ENCODE assay signal across 8 mouse cellular contexts in the genomic region with DNA sequence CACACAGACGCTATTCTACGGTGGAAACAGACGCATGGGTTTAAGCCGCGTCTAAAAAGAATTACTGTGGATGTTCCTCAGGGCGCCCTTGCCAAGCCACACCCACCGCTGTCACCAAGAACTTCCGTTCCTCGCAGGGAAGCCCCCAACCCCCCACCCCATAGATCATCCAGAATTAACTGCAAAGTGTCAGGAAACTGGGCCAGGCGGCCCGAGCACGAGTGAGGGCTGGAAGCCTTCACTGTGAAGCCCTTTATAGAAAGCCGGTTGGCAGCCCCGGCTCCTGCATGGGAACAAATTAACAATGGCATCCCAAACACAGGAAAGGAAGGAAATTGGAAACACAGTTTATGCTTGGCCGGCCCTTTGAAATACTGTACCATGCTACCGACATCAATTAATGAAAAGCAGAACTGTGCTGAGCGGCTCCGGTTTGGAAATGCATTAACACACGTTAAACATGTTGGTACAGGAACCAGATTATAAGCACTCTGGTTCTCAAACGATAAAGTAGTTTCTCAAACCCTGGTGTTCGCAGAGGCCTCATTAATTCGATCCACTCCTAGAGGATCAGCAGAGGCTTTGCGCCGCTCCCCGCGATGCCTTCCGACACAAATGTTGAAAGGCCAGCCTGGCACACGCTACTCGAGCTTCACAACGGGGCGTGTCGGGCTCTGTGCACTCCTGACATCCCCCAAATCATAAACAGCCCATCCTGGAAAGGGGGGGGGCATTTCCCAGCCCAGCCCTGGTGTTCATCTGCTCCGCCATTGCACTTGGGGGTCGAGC. TPM values are rescaled to one million over a fixed set of nuclear protein-coding genes. Genes with fewer than 3 reads are reported as not detected.
DNase-seq lines count a peak whose midpoint lies in the region; ATAC-seq lines count a peak whose summit lies in the region.

No protein-coding gene starts in this region.

- peaks cover 64% of the 10 kb centered on the region for H3K4me1 ChIP-seq in heart, embryonic 11.5 days (ENCODE audit: control insufficient read depth, insufficient read depth, low read length)
- peaks cover 95% of the 10 kb centered on the region for H3K4me1 ChIP-seq in kidney, embryonic 16.5 days (ENCODE audit: insufficient read depth, low read length)

- peaks cover 28% of the 10 kb centered on the region for H3K27me3 ChIP-seq in heart, embryonic 11.5 days (ENCODE audit: control insufficient read depth, insufficient read depth, low read length)
- H3K27me3 ChIP-seq in kidney, embryonic 16.5 days (ENCODE audit: insufficient read depth, low read length), result no peaks in the 10 kb centered on the region

- no peaks in the 10 kb centered on the region for H3K9me3 ChIP-seq in heart, embryonic 11.5 days (replicated peaks; ENCODE audit: control insufficient read depth, low read length)
- no peaks in the 10 kb centered on the region for H3K9me3 ChIP-seq in kidney, embryonic 16.5 days (ENCODE audit: low read length)

- peak overlapping the region; percentile 76 for H3K9ac ChIP-seq in heart, embryonic 11.5 days (ENCODE audit: low read depth, low read length)
- peak overlapping the region; percentile 64 for H3K9ac ChIP-seq in kidney, embryonic 16.5 days (replicated peaks; ENCODE audit: low read length)

- H3K36me3 ChIP-seq in heart, embryonic 11.5 days (ENCODE audit: control insufficient read depth, insufficient read depth, low read length), result no peaks in the 10 kb centered on the region
- no peaks in the 10 kb centered on the region for H3K36me3 ChIP-seq in kidney, embryonic 16.5 days (ENCODE audit: insufficient read depth, low read length)

- 0 out of 2 replicates have a peak, but pooled peaks have one; percentile 27 for ATAC-seq in heart, embryonic 11.5 days (replicated peaks; ENCODE audit: insufficient number of reproducible peaks, low FRiP score, low TSS enrichment)
- ATAC-seq in kidney, embryonic 16.5 days (ENCODE audit: low FRiP score, low TSS enrichment), result peak; percentile 31; the same call in 1 of the 2 replicates

- 2% methylated on average over 34 of the region's 34 CpGs for WGBS in heart, embryonic 11.5 days (ENCODE audit: insufficient replicate concordance)
- 2% methylated on average over 34 of the region's 34 CpGs for WGBS in kidney, embryonic 16.5 days

- peak; percentile 43 for DNase-seq in right cerebral cortex, postnatal 4 days
- DNase-seq in right cerebral cortex, adult 18-20 months, result no peak
- DNase-seq in lung, postnatal 4 days, result peak; percentile 67 to 86
- DNase-seq in thymus, postnatal 14 days, result peak; percentile 66
- no peak for DNase-seq in layer of hippocampus, postnatal 25 days (ENCODE audit: extremely low spot score in 1 of 2, low spot score in 1 of 2)
- DNase-seq in gastrocnemius, adult 8-10 months (ENCODE audit: low spot score in 2 of 2), result no peak

- H3K4me3 ChIP-seq in heart, embryonic 11.5 days (ENCODE audit: low read depth, low read length), result peak overlapping the region; percentile 39
- peak overlapping the region; percentile 32 for H3K4me3 ChIP-seq in kidney, embryonic 16.5 days (ENCODE audit: low read length)

- peak overlapping the region; percentile 90 for H3K4me2 ChIP-seq in heart, embryonic 11.5 days
- H3K4me2 ChIP-seq in kidney, embryonic 16.5 days (replicated peaks; ENCODE audit: low read depth, low read length), result peak overlapping the region; percentile 71

- H3K27ac ChIP-seq in heart, embryonic 11.5 days (ENCODE audit: low read depth, low read length), result peak overlapping the region; percentile 90
- peak overlapping the region; percentile 74 for H3K27ac ChIP-seq in kidney, embryonic 16.5 days (ENCODE audit: low read length)

RNA-seq across cellular contexts. Expression of gene Bmp7, which starts 6.3 kb away (rescaled TPM):
- polyA plus RNA-seq in heart, embryonic 11.5 days (2014; fragmentation: Nextera tagmentation; extraction: Ambion mirVana), result 66.2 and 81.8 TPM in 2 replicates
- polyA plus RNA-seq in kidney, embryonic 16.5 days (2015; fragmentation: Nextera tagmentation; extraction: Ambion mirVana), result 39.8 and 49.7 TPM in 2 replicates
- total RNA-seq in layer of hippocampus, postnatal 25 days (2021), result 1 to 10 TPM; 4.2 to 4.4 TPM
- total RNA-seq in gastrocnemius, adult 8-10 months (2022), result 1 to 10 TPM in 1 of 4 experiments, under 1 TPM in 3; 0.10 to 1.4 (median 0.25) TPM

RNA-seq across cellular contexts. Expression of gene Spo11, which starts 43.7 kb away (rescaled TPM):
- 0.17 and 0.19 TPM in 2 replicates for polyA plus RNA-seq in heart, embryonic 11.5 days (2014; fragmentation: Nextera tagmentation; extraction: Ambion mirVana)
- polyA plus RNA-seq in kidney, embryonic 16.5 days (2015; fragmentation: Nextera tagmentation; extraction: Ambion mirVana), result 0.05 and 0.23 TPM in 2 replicates
- total RNA-seq in layer of hippocampus, postnatal 25 days (2021), result not detected
- total RNA-seq in gastrocnemius, adult 8-10 months (2022), result not detected

Comparison
In these comparisons a context has a peak if more than half of its experiments do, and no peak if none do; other contexts are left out.
1. DNase-seq: peak in right cerebral cortex, postnatal 4 days (single experiment), lung, postnatal 4 days (2 of 2) and thymus, postnatal 14 days (single experiment); none in right cerebral cortex, adult 18-20 months (single experiment), layer of hippocampus, postnatal 25 days (0 of 2) and gastrocnemius, adult 8-10 months (0 of 2).